Mouse (Mus musculus): ENCODE results near the gene Olfr803.

Olfr803 gene

GRCm38 (mm10) chr10:129694186-129694585 lies at the start of gene Olfr803:
Gene Olfr803 (minus strand): TSS chr10:129694286.
- no peak for DNase-seq (ENCODE audit: low spot score in 2 of 2)

- no peak for DNase-seq (ENCODE audit: low spot score in 2 of 2)
Measured at GRCm38 (mm10) chr10:129741821-129742220, 47.7 kb upstream of the Olfr803 start, which contains the start of gene Olfr806. Gene Olfr806 (minus strand): TSS chr10:129741921.

GRCm38 (mm10) chr10:129729275-129729674 lies 35.2 kb upstream of the Olfr803 start, which contains the start of gene Olfr805:
Gene Olfr805 (minus strand): TSS chr10:129729375.
- no peak for DNase-seq (ENCODE audit: low spot score in 2 of 2)

- DNase-seq (ENCODE audit: low spot score in 2 of 2), result no peak
Measured at GRCm38 (mm10) chr10:129702910-129703309, 8.8 kb upstream of the Olfr803 start, which contains the start of gene Olfr804. Gene Olfr804 (plus strand): TSS chr10:129703210.

- no peak for DNase-seq (ENCODE audit: low spot score in 2 of 2)
Measured at GRCm38 (mm10) chr10:129688069-129688468, 6.0 kb downstream of the Olfr803 start, which contains the start of gene Olfr802. Gene Olfr802 (minus strand): TSS chr10:129688169.

GRCm38 (mm10) chr10:129673765-129674164 lies 20.3 kb downstream of the Olfr803 start, which contains the start of gene Olfr801:
Gene Olfr801 (minus strand): TSS chr10:129673865.
- DNase-seq (ENCODE audit: low spot score in 2 of 2), result no peak

GRCm38 (mm10) chr10:129657394-129657793 lies 36.7 kb downstream of the Olfr803 start, which contains the start of gene Olfr800:
Gene Olfr800 (plus strand): TSS chr10:129657694.
- no peak for DNase-seq (ENCODE audit: low spot score in 2 of 2)

GRCm38 (mm10) chr10:129651763-129652162 lies 42.3 kb downstream of the Olfr803 start:
- no peak for DNase-seq (ENCODE audit: low spot score in 2 of 2)

Measured in thymus, postnatal 10 days (tissue).